Mouse (Mus musculus): ENCODE data around the gene Slc12a8. TPM values are rescaled to one million over a fixed set of nuclear protein-coding genes. Genes with fewer than 3 reads are reported as not detected.

The Slc12a8 gene
- polyA plus RNA-seq, 1 experiment from 2014 or later, result 0.32 TPM

Other genes starting within 250 kb of the Slc12a8 start
- gene Zfp148, start 136.5 kb upstream of the Slc12a8 start, polyA plus RNA-seq (2015; fragmentation: Nextera tagmentation; extraction: Ambion mirVana), result 62.3 and 66.7 TPM in 2 replicates
- 12.6 and 12.9 TPM in 2 replicates for gene Heg1, start 167.0 kb downstream of the Slc12a8 start, polyA plus RNA-seq (2015; fragmentation: Nextera tagmentation; extraction: Ambion mirVana)

Data from embryonic facial prominence, embryonic 13.5 days (tissue).